In the genomic region with DNA sequence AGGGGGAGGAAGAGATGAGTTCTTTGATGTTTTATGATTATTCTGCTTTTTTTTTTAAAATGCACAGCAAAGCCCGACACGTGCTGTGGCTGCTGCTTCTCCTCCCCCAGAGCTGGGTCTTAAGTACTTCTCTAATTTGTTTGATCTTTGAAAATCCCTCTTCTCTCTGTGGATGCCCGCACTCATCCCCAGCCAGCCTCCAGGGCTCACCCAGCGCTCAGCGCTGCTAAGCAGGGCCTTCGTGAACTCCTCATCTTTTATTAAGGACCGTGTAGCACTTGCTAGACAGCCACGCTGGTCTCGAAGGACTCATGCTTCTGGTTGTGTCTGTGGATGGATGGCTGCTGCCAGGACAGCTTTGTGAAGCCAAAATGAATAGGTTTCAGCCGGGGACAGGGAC, we compare ENCODE assay signal across 29 mouse cellular contexts.
DNase-seq lines count a peak whose midpoint lies in the region; ATAC-seq and TF ChIP-seq lines count a peak whose summit lies in the region.
"Had no signal": no experiment of that assay in that cellular context is flagged by ENCODE, and none has a peak within 500 bp of the region (broad histone marks: within the 10 kb centered on the region; RNA-seq: fewer than 3 reads in every experiment).

No protein-coding gene starts in this region.

- H3K27me3 ChIP-seq in neural tube, embryonic 14.5 days (ENCODE audit: control insufficient read depth, insufficient read depth, low read length), result no peaks in the 10 kb centered on the region
- 0 out of 2 replicates have a peak, but pooled peaks cover 7% of the 10 kb centered on the region for H3K27me3 ChIP-seq in limb, embryonic 12.5 days
- no peaks in the 10 kb centered on the region for H3K27me3 ChIP-seq in midbrain, embryonic 14.5 days (ENCODE audit: control insufficient read depth, insufficient read depth, low read length)
- H3K27me3 ChIP-seq: limb, embryonic 15.5 days; liver, embryonic 13.5 days; neural tube, embryonic 15.5 days had no signal

- no peak overlapping the region for H3K27ac ChIP-seq in neural tube, embryonic 14.5 days (ENCODE audit: low read depth, low read length)
- H3K27ac ChIP-seq in limb, embryonic 12.5 days, result no peak overlapping the region
- peak overlapping the region; percentile 61 for H3K27ac ChIP-seq in midbrain, embryonic 14.5 days (replicated peaks; ENCODE audit: low read depth, low read length)
- H3K27ac ChIP-seq: forebrain, embryonic 13.5 days; heart, embryonic 10.5 days; heart, embryonic 15.5 days; hindbrain, embryonic 12.5 days; kidney, embryonic 15.5 days; left cerebral cortex, adult 2 months; limb, embryonic 15.5 days; liver, embryonic 13.5 days; neural tube, embryonic 15.5 days; stomach, postnatal 0 days had no signal

- ATAC-seq in neural tube, embryonic 14.5 days (ENCODE audit: low read depth), result no peak; the same call in 1 of the 2 replicates
- ATAC-seq in limb, embryonic 12.5 days (ENCODE audit: insufficient number of reproducible peaks, insufficient read depth, low FRiP score, low TSS enrichment, low read depth), result no peak
- ATAC-seq in midbrain, embryonic 14.5 days (ENCODE audit: low FRiP score, low TSS enrichment), result peak; percentile 70; the same call in 1 of the 2 replicates
- ATAC-seq: forebrain, embryonic 13.5 days; intestine, embryonic 16.5 days; Patski had no signal

- H3K4me3 ChIP-seq in neural tube, embryonic 14.5 days (ENCODE audit: low read depth, low read length), result no peak overlapping the region
- no peak overlapping the region for H3K4me3 ChIP-seq in limb, embryonic 12.5 days (replicated peaks)
- no peak overlapping the region for H3K4me3 ChIP-seq in midbrain, embryonic 14.5 days (replicated peaks; ENCODE audit: low read depth, low read length)
- H3K4me3 ChIP-seq in lung, adult 2 months (replicated peaks; ENCODE audit: extremely low read depth, low read depth, low read length), result no peak overlapping the region
- H3K4me3 ChIP-seq: forebrain, embryonic 13.5 days; heart, embryonic 10.5 days; heart, embryonic 15.5 days; hindbrain, embryonic 12.5 days; kidney, embryonic 15.5 days; left cerebral cortex, adult 2 months; limb, embryonic 15.5 days; liver, embryonic 13.5 days; neural tube, embryonic 15.5 days had no signal

- no peaks in the 10 kb centered on the region for H3K9me3 ChIP-seq in neural tube, embryonic 14.5 days (ENCODE audit: control insufficient read depth, low read length)
- H3K9me3 ChIP-seq in limb, embryonic 12.5 days, result no peaks in the 10 kb centered on the region
- H3K9me3 ChIP-seq in midbrain, embryonic 14.5 days (ENCODE audit: control insufficient read depth, low read length), result no peaks in the 10 kb centered on the region
- H3K9me3 ChIP-seq: forebrain, embryonic 13.5 days; heart, embryonic 10.5 days; heart, embryonic 15.5 days; hindbrain, embryonic 12.5 days; kidney, embryonic 15.5 days; limb, embryonic 15.5 days; liver, embryonic 13.5 days; neural tube, embryonic 15.5 days had no signal

- DNase-seq in neural tube, embryonic 10.5 days (ENCODE audit: extremely low spot score, low spot score), result no peak
- DNase-seq in brain, embryonic 14.5 days (ENCODE audit: low read depth), result peak; percentile 64
- DNase-seq in midbrain, embryonic 14.5 days, result peak; percentile 67
- no peak for DNase-seq in adrenal gland, adult (ENCODE audit: inconsistent age in 2 of 2, low spot score in 1 of 2)
- no peak for DNase-seq in kidney, adult 8-10 months
- DNase-seq in lung, adult 2 months, result no peak
- DNase-seq: adrenal gland, postnatal 25 days; cerebellum, adult 18-20 months; cerebellum, postnatal 10 days; gastrocnemius, postnatal 14 days; heart, adult 11 months; kidney, postnatal 25 days; liver, embryonic 13.5 days; lung, adult 18-20 months; lung, postnatal 14 days; right cerebral cortex, postnatal 4 days had no signal

- no peaks in the 10 kb centered on the region for H3K36me3 ChIP-seq in neural tube, embryonic 14.5 days (ENCODE audit: control insufficient read depth, insufficient read depth, low read length)
- no peaks in the 10 kb centered on the region for H3K36me3 ChIP-seq in limb, embryonic 12.5 days
- no peaks in the 10 kb centered on the region for H3K36me3 ChIP-seq in midbrain, embryonic 14.5 days (ENCODE audit: control insufficient read depth, insufficient read depth, low read length)
- H3K36me3 ChIP-seq: heart, embryonic 10.5 days; heart, embryonic 15.5 days; hindbrain, embryonic 12.5 days; kidney, embryonic 15.5 days; limb, embryonic 15.5 days; liver, embryonic 13.5 days; neural tube, embryonic 15.5 days had no signal

- WGBS in neural tube, embryonic 14.5 days, result 40% methylated on average over 10 of the region's 10 CpGs
- WGBS in limb, embryonic 12.5 days, result 37% methylated on average over 10 of the region's 10 CpGs
- WGBS in midbrain, embryonic 14.5 days, result 20% methylated on average over 10 of the region's 10 CpGs
- 45% methylated on average over 10 of the region's 10 CpGs for WGBS in lung, adult 2 months

- TF ChIP-seq POLR2A in brain, embryonic 14.5 days (IDR thresholded peaks at IDR 0.05; ENCODE audit: borderline replicate concordance, extremely low read depth, insufficient read depth, insufficient read length, poor library complexity, severe bottlenecking), result no peak
- TF ChIP-seq POLR2A in lung, adult 2 months (IDR thresholded peaks at IDR 0.05; ENCODE audit: borderline replicate concordance, extremely low read depth, low read depth, low read length), result no peak

- H3K9ac ChIP-seq in neural tube, embryonic 14.5 days (replicated peaks; ENCODE audit: low read depth, low read length), result 0 out of 2 replicates have a peak overlapping the region, but pooled peaks have one; percentile 16
- H3K9ac ChIP-seq in limb, embryonic 12.5 days (replicated peaks), result no peak overlapping the region
- H3K9ac ChIP-seq in midbrain, embryonic 14.5 days (replicated peaks; ENCODE audit: low read length), result no peak overlapping the region
- H3K9ac ChIP-seq: forebrain, embryonic 13.5 days; heart, embryonic 15.5 days; hindbrain, embryonic 12.5 days; kidney, embryonic 15.5 days; limb, embryonic 15.5 days; liver, embryonic 13.5 days; neural tube, embryonic 15.5 days had no signal

- no peak overlapping the region for H3K4me2 ChIP-seq in neural tube, embryonic 14.5 days (ENCODE audit: low read depth, low read length)
- 0 out of 2 replicates have a peak overlapping the region, but pooled peaks have one; percentile 8 for H3K4me2 ChIP-seq in limb, embryonic 12.5 days
- no peak overlapping the region for H3K4me2 ChIP-seq in midbrain, embryonic 14.5 days (ENCODE audit: low read length)
- H3K4me2 ChIP-seq: forebrain, embryonic 13.5 days; heart, embryonic 15.5 days; hindbrain, embryonic 12.5 days; kidney, embryonic 15.5 days; limb, embryonic 15.5 days; liver, embryonic 13.5 days; neural tube, embryonic 15.5 days had no signal

- TF ChIP-seq CTCF in brain, embryonic 14.5 days (IDR thresholded peaks at IDR 0.05; ENCODE audit: borderline replicate concordance, extremely low read depth, insufficient read depth, insufficient read length), result no peak
- TF ChIP-seq CTCF in lung, adult 2 months (IDR thresholded peaks at IDR 0.05; ENCODE audit: insufficient read depth, low read length), result no peak

- 0 out of 2 replicates have a peak, but pooled peaks cover 7% of the 10 kb centered on the region for H3K4me1 ChIP-seq in neural tube, embryonic 14.5 days (ENCODE audit: control insufficient read depth, insufficient read depth, low read length)
- H3K4me1 ChIP-seq in limb, embryonic 12.5 days (replicated peaks), result peaks cover 41% of the 10 kb centered on the region
- H3K4me1 ChIP-seq in midbrain, embryonic 14.5 days (ENCODE audit: control insufficient read depth, insufficient read depth, low read length), result peaks cover 20% of the 10 kb centered on the region
- no peaks in the 10 kb centered on the region for H3K4me1 ChIP-seq in lung, adult 2 months (ENCODE audit: control insufficient read depth, insufficient read depth, low read length)
- H3K4me1 ChIP-seq: heart, embryonic 10.5 days; heart, embryonic 15.5 days; kidney, embryonic 15.5 days; liver, embryonic 13.5 days had no signal

Comparison
In these comparisons a context has a peak if more than half of its experiments do, and no peak if none do; other contexts are left out.
1. DNase-seq: peak in brain, embryonic 14.5 days (single experiment) and midbrain, embryonic 14.5 days (single experiment); none in neural tube, embryonic 10.5 days (single experiment), adrenal gland, adult (0 of 2), kidney, adult 8-10 months (0 of 2) and lung, adult 2 months (single experiment).